Mouse (Mus musculus): Measurements from ENCODE around the gene Lcn6.
"Not testable (repeated sequence)": the region's sequence is repeated elsewhere in the genome, so short reads cannot be mapped to it uniquely, and the experiment has no call there.

The Lcn6 gene

GRCm38 (mm10) chr2:25703706-25704105 is 27.1 kb downstream of the Lcn6 start:
- no peak for ATAC-seq (ENCODE audit: low TSS enrichment)

GRCm38 (mm10) chr2:25706643-25707481 is 30.3 kb downstream of the Lcn6 start, which contains the start of gene Bmyc:
Gene Bmyc, plus strand, starts transcription at chr2:25706739.
- peak; percentile 96 for ATAC-seq (ENCODE audit: low TSS enrichment)

- ATAC-seq (ENCODE audit: low TSS enrichment), result no peak
Measured at GRCm38 (mm10) chr2:25708121-25708520, 31.5 kb downstream of the Lcn6 start.

GRCm38 (mm10) chr2:25709056-25709455 is 32.5 kb downstream of the Lcn6 start:
- not testable (repeated sequence) for ATAC-seq (ENCODE audit: low TSS enrichment)

- not testable (repeated sequence) for ATAC-seq (ENCODE audit: low TSS enrichment)
Measured at GRCm38 (mm10) chr2:25709791-25710190, 33.2 kb downstream of the Lcn6 start.

GRCm38 (mm10) chr2:25711641-25712040 is 35.1 kb downstream of the Lcn6 start:
- ATAC-seq (ENCODE audit: low TSS enrichment), result not testable (repeated sequence)

- no peak for ATAC-seq (ENCODE audit: low TSS enrichment)
Measured at GRCm38 (mm10) chr2:25717222-25717621, 40.6 kb downstream of the Lcn6 start.

Data from frontal cortex, adult (tissue).